17 mouse cellular contexts compared by ENCODE assay signal in genomic region chr6:55288007-55288602, GRCm38 (mm10). TPM values are rescaled to one million over a fixed set of nuclear protein-coding genes. Genes with fewer than 3 reads are reported as not detected.
DNase-seq lines count a peak whose midpoint lies in the region; ATAC-seq and TF ChIP-seq lines count a peak whose summit lies in the region.
"Had no signal": no experiment of that assay in that cellular context is flagged by ENCODE, and none has a peak within 500 bp of the region (broad histone marks: within the 10 kb centered on the region; RNA-seq: fewer than 3 reads in every experiment).

No protein-coding gene starts in this region.

- no peaks in the 10 kb centered on the region for H3K27me3 ChIP-seq in lung, postnatal 0 days (replicated peaks; ENCODE audit: insufficient read depth, low read length)
- no peaks in the 10 kb centered on the region for H3K27me3 ChIP-seq in intestine, embryonic 15.5 days (replicated peaks)
- 0 out of 2 replicates have a peak, but pooled peaks cover 3% of the 10 kb centered on the region for H3K27me3 ChIP-seq in kidney, embryonic 15.5 days
- no peaks in the 10 kb centered on the region for H3K27me3 ChIP-seq in heart, embryonic 12.5 days (replicated peaks)
- H3K27me3 ChIP-seq in neural tube, embryonic 15.5 days (replicated peaks): no peaks in the 10 kb centered on the region
- H3K27me3 ChIP-seq: midbrain, embryonic 12.5 days had no signal

- DNase-seq in lung, postnatal 0 days (ENCODE audit: low spot score): peak; percentile 22
- DNase-seq in lung, postnatal 25 days (ENCODE audit: low spot score): no peak
- no peak for DNase-seq in layer of hippocampus, adult 18-20 months (ENCODE audit: low spot score in 2 of 2)
- DNase-seq: cerebellum, adult 11 months; cerebellum, postnatal 25 days; gastrocnemius, postnatal 10 days; heart, postnatal 14 days; layer of hippocampus, adult 9-11 months; right cerebral cortex, postnatal 14 days had no signal

- TF ChIP-seq EP300 in lung, postnatal 0 days (IDR thresholded peaks at IDR 0.05): no peak

- H3K4me1 ChIP-seq in lung, postnatal 0 days (ENCODE audit: insufficient read depth, low read depth, low read length): no peaks in the 10 kb centered on the region
- peaks cover 6% of the 10 kb centered on the region; the same call in 1 of the 2 replicates for H3K4me1 ChIP-seq in intestine, embryonic 15.5 days (replicated peaks)
- H3K4me1 ChIP-seq in kidney, embryonic 15.5 days: peaks cover 13% of the 10 kb centered on the region
- no peaks in the 10 kb centered on the region for H3K4me1 ChIP-seq in heart, embryonic 12.5 days (replicated peaks)
- H3K4me1 ChIP-seq in neural tube, embryonic 15.5 days: no peaks in the 10 kb centered on the region
- H3K4me1 ChIP-seq: midbrain, embryonic 12.5 days had no signal

- no peak overlapping the region for H3K9ac ChIP-seq in lung, postnatal 0 days (replicated peaks; ENCODE audit: low read depth)
- H3K9ac ChIP-seq in intestine, embryonic 15.5 days: no peak overlapping the region
- H3K9ac ChIP-seq in kidney, embryonic 15.5 days: no peak overlapping the region
- no peak overlapping the region for H3K9ac ChIP-seq in heart, embryonic 12.5 days
- H3K9ac ChIP-seq in neural tube, embryonic 15.5 days (replicated peaks): no peak overlapping the region
- H3K9ac ChIP-seq: liver, embryonic 14.5 days; midbrain, embryonic 12.5 days had no signal

- no peaks in the 10 kb centered on the region for H3K36me3 ChIP-seq in lung, postnatal 0 days (ENCODE audit: insufficient read depth, low read length)
- H3K36me3 ChIP-seq in intestine, embryonic 15.5 days: no peaks in the 10 kb centered on the region
- 0 out of 2 replicates have a peak, but pooled peaks cover 6% of the 10 kb centered on the region for H3K36me3 ChIP-seq in kidney, embryonic 15.5 days
- H3K36me3 ChIP-seq in heart, embryonic 12.5 days: 0 out of 2 replicates have a peak, but pooled peaks cover under 1% of the 10 kb centered on the region
- H3K36me3 ChIP-seq in neural tube, embryonic 15.5 days: 0 out of 2 replicates have a peak, but pooled peaks cover 6% of the 10 kb centered on the region

- H3K27ac ChIP-seq in lung, postnatal 0 days (ENCODE audit: low read length): no peak overlapping the region
- no peak overlapping the region for H3K27ac ChIP-seq in intestine, embryonic 15.5 days
- peak overlapping the region; percentile 63 for H3K27ac ChIP-seq in kidney, embryonic 15.5 days
- no peak overlapping the region for H3K27ac ChIP-seq in heart, embryonic 12.5 days (ENCODE audit: poor library complexity, severe bottlenecking)
- no peak overlapping the region for H3K27ac ChIP-seq in neural tube, embryonic 15.5 days (replicated peaks)
- H3K27ac ChIP-seq: hindbrain, postnatal 0 days; liver, embryonic 14.5 days; macrophage; midbrain, embryonic 12.5 days had no signal

- H3K9me3 ChIP-seq in lung, postnatal 0 days (ENCODE audit: low read length): no peaks in the 10 kb centered on the region
- H3K9me3 ChIP-seq in intestine, embryonic 15.5 days: no peaks in the 10 kb centered on the region
- H3K9me3 ChIP-seq in kidney, embryonic 15.5 days (replicated peaks): no peaks in the 10 kb centered on the region
- peaks cover 4% of the 10 kb centered on the region; the same call in 1 of the 2 replicates for H3K9me3 ChIP-seq in heart, embryonic 12.5 days (replicated peaks)
- H3K9me3 ChIP-seq in neural tube, embryonic 15.5 days (replicated peaks): no peaks in the 10 kb centered on the region

- no peak overlapping the region for H3K4me3 ChIP-seq in lung, postnatal 0 days (ENCODE audit: low read depth, low read length)
- no peak overlapping the region for H3K4me3 ChIP-seq in intestine, embryonic 15.5 days (replicated peaks)
- no peak overlapping the region for H3K4me3 ChIP-seq in kidney, embryonic 15.5 days (replicated peaks)
- H3K4me3 ChIP-seq in heart, embryonic 12.5 days: no peak overlapping the region
- H3K4me3 ChIP-seq in neural tube, embryonic 15.5 days (replicated peaks): no peak overlapping the region
- H3K4me3 ChIP-seq: midbrain, embryonic 12.5 days had no signal

- 85% methylated on average over 5 of the region's 5 CpGs for WGBS in lung, postnatal 0 days
- WGBS in intestine, embryonic 15.5 days: 75% methylated on average over 5 of the region's 5 CpGs
- WGBS in kidney, embryonic 15.5 days: 66% methylated on average over 5 of the region's 5 CpGs
- 87% methylated on average over 5 of the region's 5 CpGs for WGBS in heart, embryonic 12.5 days
- WGBS in neural tube, embryonic 15.5 days: 87% methylated on average over 5 of the region's 5 CpGs

- peak; percentile 32; the same call in 1 of the 2 replicates for ATAC-seq in lung, postnatal 0 days
- peak; percentile 57 for ATAC-seq in intestine, embryonic 15.5 days
- peak; percentile 65 for ATAC-seq in kidney, embryonic 15.5 days (replicated peaks; ENCODE audit: low FRiP score)
- ATAC-seq in heart, embryonic 12.5 days (ENCODE audit: insufficient number of reproducible peaks, low FRiP score): no peak
- ATAC-seq in neural tube, embryonic 15.5 days (ENCODE audit: low FRiP score): no peak
- ATAC-seq: hindbrain, postnatal 0 days had no signal

- no peak overlapping the region for H3K4me2 ChIP-seq in lung, postnatal 0 days (replicated peaks; ENCODE audit: low read depth, low read length)
- H3K4me2 ChIP-seq in intestine, embryonic 15.5 days (replicated peaks): no peak overlapping the region
- no peak overlapping the region for H3K4me2 ChIP-seq in kidney, embryonic 15.5 days
- H3K4me2 ChIP-seq in heart, embryonic 12.5 days: no peak overlapping the region
- no peak overlapping the region for H3K4me2 ChIP-seq in neural tube, embryonic 15.5 days
- H3K4me2 ChIP-seq: midbrain, embryonic 12.5 days had no signal

- no peak for TF ChIP-seq CTCF in lung, postnatal 0 days (IDR thresholded peaks at IDR 0.05)

RNA-seq across cellular contexts. Expression of gene Aqp1, which starts 48.1 kb away (rescaled TPM):
- 514 and 711 TPM in 2 replicates for polyA plus RNA-seq in lung, postnatal 0 days (2015; fragmentation: Nextera tagmentation; extraction: Ambion mirVana)
- 16.4 and 20.0 TPM in 2 replicates for polyA plus RNA-seq in intestine, embryonic 15.5 days (2015; fragmentation: Nextera tagmentation; extraction: Ambion mirVana)
- polyA plus RNA-seq in kidney, embryonic 15.5 days (2015; fragmentation: Nextera tagmentation; extraction: Ambion mirVana): 29.9 and 38.4 TPM in 2 replicates
- polyA plus RNA-seq in heart, embryonic 12.5 days (2016; fragmentation: Nextera tagmentation; extraction: Ambion mirVana): 23.0 and 23.5 TPM in 2 replicates
- polyA plus RNA-seq in neural tube, embryonic 15.5 days (2015; fragmentation: Nextera tagmentation; extraction: Ambion mirVana): 7.4 and 11.5 TPM in 2 replicates
- total RNA-seq in layer of hippocampus, adult 18-20 months (2021): 1 to 10 TPM in 1 of 2 experiments, under 1 TPM in 1; 0.43 to 1.2 TPM
- polyA plus RNA-seq: macrophage had no signal

Comparison
In these comparisons a context has a peak if more than half of its experiments do, and no peak if none do; other contexts are left out.
1. ATAC-seq: peak in lung, postnatal 0 days (single experiment), intestine, embryonic 15.5 days (single experiment) and kidney, embryonic 15.5 days (single experiment); none in heart, embryonic 12.5 days (single experiment) and neural tube, embryonic 15.5 days (single experiment).
2. RNA of gene Aqp1, which starts 48.1 kb away (polyA plus RNA-seq): 514 to 711 TPM in lung, postnatal 0 days; 29.9 to 38.4 TPM in kidney, embryonic 15.5 days, 23.0 to 23.5 TPM in heart, embryonic 12.5 days, 16.4 to 20.0 TPM in intestine, embryonic 15.5 days and 7.4 to 11.5 TPM in neural tube, embryonic 15.5 days; every median in the first group is over 10 times any median in the second.